Mouse (Mus musculus): ENCODE measurements at regions not wholly inside any gene's neighbourhood (a gene's known extent, or its start where the extent isn't known, plus 50 kb on each side); places are given as distances from the start of the nearest gene placed in this dataset.
A peak's percentile ranks its signal among the peaks of the same experiment; 100 is the strongest.

DNA sequence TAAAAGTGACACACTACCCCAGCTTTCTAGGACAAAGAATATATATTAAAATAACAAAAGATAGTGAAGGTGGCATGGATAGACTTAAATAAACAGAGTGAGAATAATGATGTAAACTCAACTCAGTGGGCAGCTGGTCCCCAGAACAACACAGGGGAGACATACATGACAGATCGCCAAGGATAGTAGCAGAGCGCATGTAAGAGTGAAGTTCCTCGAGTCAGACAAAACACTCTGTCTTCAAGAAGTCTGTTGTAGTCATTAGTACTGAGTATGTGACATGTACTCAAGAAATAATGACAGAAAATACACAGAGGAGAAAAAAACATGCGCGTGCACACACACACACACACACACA, 74.8 kb upstream of the Stxbp5l start:
- DNase-seq: no peak

DNA sequence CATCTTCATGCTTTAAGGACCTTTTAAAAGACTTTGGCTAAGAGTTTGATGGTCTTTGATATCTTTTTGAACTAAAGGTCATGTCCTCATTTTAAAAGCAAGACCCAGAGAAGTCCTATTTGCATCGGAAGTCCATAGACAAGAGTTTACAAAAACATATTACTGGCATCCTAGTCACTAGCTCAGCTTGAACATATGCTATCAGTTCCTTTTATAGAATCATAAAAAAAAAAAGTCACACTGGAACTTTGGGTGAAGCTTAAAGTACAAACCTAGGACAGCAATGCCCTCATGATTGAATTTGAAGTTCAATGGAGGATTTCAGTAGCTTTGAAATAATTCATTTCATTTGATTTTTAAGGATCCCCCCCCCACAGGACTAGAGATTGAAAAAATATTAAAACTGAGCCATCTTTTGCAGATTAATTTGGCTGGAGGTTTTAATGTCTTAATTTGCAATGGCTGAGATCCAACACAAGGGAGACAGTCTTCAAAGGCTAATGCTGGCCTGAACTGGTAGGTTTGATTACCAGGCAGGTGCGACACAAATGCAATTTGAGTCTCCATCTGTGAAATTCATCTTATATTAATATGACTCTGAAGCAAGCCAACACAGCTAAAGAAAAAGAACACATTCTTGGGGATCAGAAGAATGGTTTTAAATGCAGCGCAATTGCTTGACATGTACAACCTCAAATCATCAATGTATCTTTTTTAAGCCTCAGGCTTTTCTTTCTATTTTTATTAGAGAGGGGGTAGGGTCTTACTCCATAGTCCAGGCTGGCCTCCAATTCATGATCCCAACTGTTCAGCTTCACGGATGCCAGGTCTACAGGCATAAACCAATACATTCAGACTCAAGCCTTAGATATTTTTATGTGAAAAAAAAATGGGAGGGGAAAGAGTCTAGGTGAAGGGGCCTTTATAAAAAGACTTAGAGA, 74.1 kb upstream of the Stxbp5l start:
- DNase-seq: no peak

DNA sequence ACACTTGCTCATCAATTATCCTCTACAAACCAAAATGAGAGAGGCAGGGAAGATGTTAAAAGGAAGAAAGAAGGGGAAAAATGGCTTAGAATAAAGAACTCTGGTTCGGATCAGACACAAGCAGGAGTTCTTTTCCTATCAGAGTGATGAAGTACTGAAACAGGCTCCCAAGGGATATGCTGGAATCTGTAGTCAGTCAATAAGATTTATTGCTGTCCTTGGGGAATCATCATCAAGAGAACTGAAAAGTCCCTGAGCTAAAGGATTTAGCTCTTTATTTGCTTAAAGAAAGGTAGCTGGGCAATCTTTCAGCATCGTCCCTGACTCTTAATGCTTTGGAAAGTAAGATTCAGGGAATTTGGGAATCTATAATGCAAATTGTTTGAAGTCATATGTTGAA, 71.2 kb upstream of the Stxbp5l start:
- no peak for DNase-seq

DNA sequence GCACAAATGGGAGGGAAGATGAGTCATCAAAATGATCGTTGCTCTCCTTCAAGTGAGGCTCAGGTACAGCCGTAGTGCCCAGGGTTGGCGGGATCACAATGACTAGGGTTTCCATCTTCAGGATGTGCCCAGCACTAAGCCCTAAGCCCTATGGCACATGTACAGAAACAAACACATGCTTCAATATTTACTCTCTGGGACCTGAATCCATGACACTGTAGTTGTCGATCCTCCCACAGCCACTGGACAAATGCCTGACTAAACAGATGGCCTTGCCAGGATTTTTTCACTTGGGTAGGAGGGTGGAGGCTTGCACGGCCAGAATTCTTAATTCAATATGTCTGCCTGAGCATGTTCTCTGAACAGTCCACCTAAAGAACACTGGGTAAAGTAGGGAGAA, 65.1 kb upstream of the Stxbp5l start:
- DNase-seq: no peak

DNA sequence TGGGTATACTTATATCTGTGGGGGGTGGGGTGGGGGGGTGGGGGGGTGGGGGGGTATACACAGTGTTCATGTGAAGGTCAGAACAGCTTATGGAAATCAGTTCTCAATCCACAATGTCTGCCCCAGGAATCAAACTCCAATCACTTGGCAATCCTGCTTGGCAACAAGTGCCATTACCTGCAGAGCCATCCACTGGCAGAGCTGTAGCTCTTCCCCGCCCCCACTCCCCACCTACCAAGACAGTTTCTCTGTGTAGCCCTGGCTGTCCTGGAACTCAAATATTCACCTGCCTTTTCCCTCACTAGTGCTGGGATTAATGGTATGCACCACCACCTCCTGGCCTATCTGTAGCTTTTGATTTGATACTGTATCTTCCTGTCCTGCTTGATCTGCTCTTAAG, 61.0 kb upstream of the Stxbp5l start:
- DNase-seq: no peak

DNA sequence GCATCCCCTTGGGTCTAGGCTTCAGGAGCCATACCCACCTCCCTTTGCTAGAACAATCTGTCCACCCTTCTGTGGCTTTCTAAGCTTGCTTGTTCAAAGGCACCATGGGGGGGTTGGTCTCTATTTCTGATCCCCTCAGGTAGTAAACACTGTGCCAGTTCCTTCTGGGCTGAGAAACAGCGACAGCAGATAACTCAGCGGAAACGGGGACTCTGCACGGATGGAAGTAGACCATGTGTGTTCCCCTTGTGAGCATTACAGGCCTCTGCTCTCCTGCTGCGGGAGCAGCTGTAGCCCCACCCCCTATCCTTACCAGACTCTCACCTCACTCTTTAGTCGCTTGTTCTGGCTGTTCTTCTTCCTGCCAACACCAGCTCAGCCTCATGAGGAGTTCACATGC, 58.2 kb upstream of the Stxbp5l start:
- DNase-seq: no peak

DNA sequence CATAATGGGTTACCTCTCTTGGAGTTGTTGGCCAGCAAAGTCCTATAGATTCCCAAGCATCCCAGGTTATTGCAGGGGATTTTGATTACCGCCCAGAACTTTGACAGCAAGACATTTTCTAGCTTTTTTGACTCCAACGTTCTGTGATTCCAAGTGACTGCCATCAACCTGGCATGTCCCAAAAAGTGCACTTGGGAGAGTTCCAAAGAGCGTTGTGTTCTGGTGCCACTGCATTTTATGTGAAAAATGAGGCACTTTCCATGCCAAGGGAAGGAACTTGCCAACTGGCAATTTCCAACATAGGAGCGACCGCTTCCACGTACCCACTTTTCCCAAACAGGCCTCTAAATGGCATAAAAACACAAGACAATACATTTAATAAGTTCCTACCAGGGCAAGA, 57.7 kb upstream of the Stxbp5l start:
- DNase-seq: no peak

DNA sequence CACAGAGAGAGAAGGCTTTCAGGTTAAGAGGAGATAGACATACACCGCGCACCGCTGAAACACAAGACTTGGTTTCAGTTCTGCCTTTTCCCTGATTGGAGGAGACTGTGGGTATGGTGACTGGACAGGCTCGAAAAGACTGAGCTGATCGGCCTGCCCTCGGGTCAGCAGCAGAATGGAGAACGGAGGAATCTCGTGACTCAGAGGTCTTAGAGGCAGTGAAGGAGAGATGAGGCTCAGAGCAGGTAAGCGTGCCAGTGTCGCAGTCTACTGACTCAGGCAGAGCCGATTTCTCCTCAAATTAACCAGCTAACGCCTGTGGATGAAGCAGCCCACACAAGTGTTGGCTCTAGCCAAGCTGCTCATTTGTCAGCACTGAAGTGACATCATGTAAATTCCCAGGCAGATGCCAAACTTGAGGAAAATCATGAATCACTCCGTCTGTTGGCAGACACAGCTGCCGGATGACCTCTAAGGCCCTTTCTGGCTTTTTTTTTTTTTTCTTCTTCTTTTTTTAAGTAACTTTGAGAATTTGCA, 55.9 kb upstream of the Stxbp5l start:
- DNase-seq: peak; percentile 8 to 20
